Mouse (Mus musculus): ENCODE results near the gene Cpb1. TPM values are rescaled to one million over a fixed set of nuclear protein-coding genes. Genes with fewer than 3 reads are reported as not detected.

Cpb1 gene
- total RNA-seq, 1 experiment = not detected

DNA sequence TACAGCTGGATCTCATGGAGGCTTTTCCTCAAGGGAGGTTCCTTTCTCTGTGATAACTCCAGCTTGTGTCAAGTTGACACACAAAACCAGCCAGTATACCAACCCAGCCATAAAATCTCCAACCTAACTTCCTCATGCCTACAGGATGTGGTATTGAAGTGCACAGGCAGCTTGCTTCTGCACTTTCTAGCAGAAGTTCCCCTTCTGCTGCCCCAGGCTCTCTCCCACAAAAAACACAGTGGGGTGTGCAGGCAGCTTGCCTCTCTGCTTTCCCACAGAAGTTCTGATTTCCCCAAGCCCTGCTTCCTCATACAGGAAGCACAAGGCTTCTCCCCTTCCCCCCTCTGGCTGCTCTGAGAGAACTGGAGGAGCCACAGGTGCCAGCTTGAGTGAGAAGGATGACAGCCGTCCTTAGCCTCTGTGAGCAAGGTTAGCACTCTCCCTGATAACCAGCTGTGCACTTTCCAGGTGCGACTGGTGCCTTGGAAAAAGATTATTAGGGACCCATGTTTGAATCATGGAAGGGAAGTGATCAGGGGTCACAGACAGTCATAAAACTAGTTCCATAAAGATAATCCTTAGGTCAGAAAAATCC lies 29.3 kb upstream of the Cpb1 start:
- Histone ChIP-seq H3K4me1 (ENCODE audit: control insufficient read depth in 2 of 2, insufficient read depth in 2 of 2, low read length in 2 of 2, poor library complexity in 1 of 2) (no peaks in the 10 kb centered on the region), H3K27ac (ENCODE audit: insufficient read depth, low read depth, low read length, poor library complexity, severe bottlenecking) (no peak overlapping the region), H3K9me3 (ENCODE audit: control insufficient read depth, insufficient read depth, low read depth, low read length) (no peaks in the 10 kb centered on the region), H3K4me3 (ENCODE audit: insufficient read depth in 1 of 2, low read depth in 1 of 2, low read length in 2 of 2, poor library complexity in 1 of 2, severe bottlenecking in 1 of 2) (no peak overlapping the region), H3K9ac (ENCODE audit: insufficient read depth, low read depth, low read length, poor library complexity, severe bottlenecking) (no peak overlapping the region), H3K36me3 (ENCODE audit: control insufficient read depth, insufficient read depth, low read length, poor library complexity, severe bottlenecking) (no peaks in the 10 kb centered on the region)
- in situ Hi-C loops (cut with MboI; ENCODE audit: low sequenced_read_pairs in 2 of 2, unreplicated experiment in 2 of 2) = no loop called here
- TF ChIP-seq ZNF384 (IDR thresholded peaks at IDR 0.05; ENCODE audit: low read depth, low read length) (no peak), ZC3H11A (IDR thresholded peaks at IDR 0.05; ENCODE audit: borderline replicate concordance, low read depth, low read length) (no peak), HCFC1 (IDR thresholded peaks at IDR 0.05; ENCODE audit: borderline replicate concordance, insufficient read depth, low read length) (no peak)
- no peak for DNase-seq (ENCODE audit: low read depth, low spot score)

- Histone ChIP-seq H3K9me3 (ENCODE audit: control insufficient read depth, insufficient read depth, low read depth, low read length) (no peaks in the 10 kb centered on the region), H3K27ac (ENCODE audit: insufficient read depth, low read depth, low read length, poor library complexity, severe bottlenecking) (no peak overlapping the region), H3K36me3 (ENCODE audit: control insufficient read depth, insufficient read depth, low read length, poor library complexity, severe bottlenecking) (no peaks in the 10 kb centered on the region), H3K9ac (ENCODE audit: insufficient read depth, low read depth, low read length, poor library complexity, severe bottlenecking) (no peak overlapping the region), H3K4me3 (ENCODE audit: insufficient read depth in 1 of 2, low read depth in 1 of 2, low read length in 2 of 2, poor library complexity in 1 of 2, severe bottlenecking in 1 of 2) (no peak overlapping the region), H3K4me1 (ENCODE audit: control insufficient read depth in 2 of 2, insufficient read depth in 2 of 2, low read length in 2 of 2, poor library complexity in 1 of 2) (no peaks in the 10 kb centered on the region)
- in situ Hi-C loops (cut with MboI; ENCODE audit: low sequenced_read_pairs in 2 of 2, unreplicated experiment in 2 of 2) = no loop called here
- TF ChIP-seq ZNF384 (IDR thresholded peaks at IDR 0.05; ENCODE audit: low read depth, low read length) (no peak), HCFC1 (IDR thresholded peaks at IDR 0.05; ENCODE audit: borderline replicate concordance, insufficient read depth, low read length) (no peak), MAFK (IDR thresholded peaks at IDR 0.05; ENCODE audit: insufficient read depth, low read depth, low read length) (no peak), CHD2 (IDR thresholded peaks at IDR 0.05; ENCODE audit: low read depth, low read length) (no peak), ZC3H11A (IDR thresholded peaks at IDR 0.05; ENCODE audit: borderline replicate concordance, low read depth, low read length) (no peak)
- DNase-seq (ENCODE audit: low read depth, low spot score) = no peak
These were observed 20.0 kb upstream of the Cpb1 start for GRCm38 (mm10) chr3:20295546-20295945.

DNA sequence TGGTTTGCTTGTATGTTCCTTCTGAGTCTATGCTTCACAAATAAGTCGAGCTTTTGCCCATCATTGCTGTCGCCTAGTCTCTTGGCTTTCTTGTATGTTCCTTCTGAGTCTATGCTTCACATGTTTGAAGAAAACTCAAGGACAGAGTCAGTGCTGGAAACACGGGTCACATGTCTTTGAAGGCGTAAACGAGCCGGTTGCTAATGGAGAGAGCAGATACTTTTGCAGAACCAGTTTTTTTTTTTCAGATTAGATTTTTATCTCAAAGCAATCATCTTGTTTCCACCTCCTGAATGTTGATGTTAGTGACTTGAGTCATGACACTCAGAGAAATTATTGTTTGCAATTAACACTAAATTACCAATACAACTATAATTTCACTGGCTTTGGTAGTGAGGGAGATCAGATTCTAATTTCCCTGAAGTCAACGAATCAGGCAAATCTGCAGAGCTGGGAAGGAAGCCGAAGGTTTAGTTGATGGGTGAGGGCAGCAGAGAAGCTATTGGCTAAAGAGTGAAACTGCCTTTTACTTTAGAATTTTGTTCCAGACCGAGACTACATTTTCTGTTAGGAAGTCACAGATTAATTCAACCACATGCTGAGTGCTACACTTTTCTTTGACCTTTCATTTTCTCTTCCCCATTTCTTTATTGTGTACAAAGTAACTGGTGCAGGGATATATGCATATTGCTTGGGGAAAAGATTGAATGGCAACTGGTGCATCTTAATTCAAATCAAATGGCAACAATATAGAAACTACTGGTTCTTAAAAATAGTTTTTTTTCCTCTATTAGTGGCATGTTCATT lies 19.2 kb upstream of the Cpb1 start:
- TF ChIP-seq CHD2 (IDR thresholded peaks at IDR 0.05; ENCODE audit: low read depth, low read length) = no peak
- TF ChIP-seq HCFC1 (IDR thresholded peaks at IDR 0.05; ENCODE audit: borderline replicate concordance, insufficient read depth, low read length) = no peak
- no peak for TF ChIP-seq ZNF384 (IDR thresholded peaks at IDR 0.05; ENCODE audit: low read depth, low read length)
- no peak for TF ChIP-seq MAFK (IDR thresholded peaks at IDR 0.05; ENCODE audit: insufficient read depth, low read depth, low read length)
- TF ChIP-seq ZC3H11A (IDR thresholded peaks at IDR 0.05; ENCODE audit: borderline replicate concordance, low read depth, low read length) = no peak
- in situ Hi-C loops (cut with MboI; ENCODE audit: low sequenced_read_pairs in 2 of 2, unreplicated experiment in 2 of 2) = no loop called here

GRCm38 (mm10) chr3:20291370-20291769 lies 15.8 kb upstream of the Cpb1 start:
- H3K4me1 ChIP-seq (ENCODE audit: control insufficient read depth in 2 of 2, insufficient read depth in 2 of 2, low read length in 2 of 2, poor library complexity in 1 of 2) = no peaks in the 10 kb centered on the region
- in situ Hi-C loops (cut with MboI; ENCODE audit: low sequenced_read_pairs in 2 of 2, unreplicated experiment in 2 of 2) = no loop called here
- H3K27ac ChIP-seq (ENCODE audit: insufficient read depth, low read depth, low read length, poor library complexity, severe bottlenecking) = no peak overlapping the region
- peak; percentile 30 for DNase-seq (ENCODE audit: low read depth, low spot score)
- H3K36me3 ChIP-seq (ENCODE audit: control insufficient read depth, insufficient read depth, low read length, poor library complexity, severe bottlenecking) = no peaks in the 10 kb centered on the region
- TF ChIP-seq HCFC1 (IDR thresholded peaks at IDR 0.05; ENCODE audit: borderline replicate concordance, insufficient read depth, low read length) (no peak), MAFK (IDR thresholded peaks at IDR 0.05; ENCODE audit: insufficient read depth, low read depth, low read length) (no peak), ZC3H11A (IDR thresholded peaks at IDR 0.05; ENCODE audit: borderline replicate concordance, low read depth, low read length) (no peak), ZNF384 (IDR thresholded peaks at IDR 0.05; ENCODE audit: low read depth, low read length) (no peak), CHD2 (IDR thresholded peaks at IDR 0.05; ENCODE audit: low read depth, low read length) (no peak)
- no peak overlapping the region for H3K9ac ChIP-seq (ENCODE audit: insufficient read depth, low read depth, low read length, poor library complexity, severe bottlenecking)
- H3K9me3 ChIP-seq (ENCODE audit: control insufficient read depth, insufficient read depth, low read depth, low read length) = no peaks in the 10 kb centered on the region
- H3K4me3 ChIP-seq (ENCODE audit: insufficient read depth in 1 of 2, low read depth in 1 of 2, low read length in 2 of 2, poor library complexity in 1 of 2, severe bottlenecking in 1 of 2) = no peak overlapping the region

More for the DNA sequence above, 19.2 kb upstream of the Cpb1 start:
- Histone ChIP-seq H3K9me3 (ENCODE audit: control insufficient read depth, insufficient read depth, low read depth, low read length) (no peaks in the 10 kb centered on the region), H3K27ac (ENCODE audit: insufficient read depth, low read depth, low read length, poor library complexity, severe bottlenecking) (no peak overlapping the region), H3K9ac (ENCODE audit: insufficient read depth, low read depth, low read length, poor library complexity, severe bottlenecking) (no peak overlapping the region), H3K36me3 (ENCODE audit: control insufficient read depth, insufficient read depth, low read length, poor library complexity, severe bottlenecking) (no peaks in the 10 kb centered on the region), H3K4me1 (ENCODE audit: control insufficient read depth in 2 of 2, insufficient read depth in 2 of 2, low read length in 2 of 2, poor library complexity in 1 of 2) (no peaks in the 10 kb centered on the region), H3K4me3 (ENCODE audit: insufficient read depth in 1 of 2, low read depth in 1 of 2, low read length in 2 of 2, poor library complexity in 1 of 2, severe bottlenecking in 1 of 2) (no peak overlapping the region)
- no peak for DNase-seq (ENCODE audit: low read depth, low spot score)
